Mouse (Mus musculus) CD4-positive, CD25-positive, alpha-beta regulatory T cell, adult 2 months (primary cell): ENCODE results near the gene Eral1.
A peak's percentile ranks its signal among the peaks of the same experiment; 100 is the strongest.

ENCODE experiments used
- DNase-seq: peaks from one replicate; pipeline ENCODE4 v3.0.0-alpha.2; 2012; ENCODE audit warnings: low read depth, low spot score

Gene Eral1

GRCm38 (mm10) chr11:78079961-78080921 is at the start of gene Eral1:
Eral1 (minus strand) TSS chr11:78080383.
- peak; percentile 88 for DNase-seq

- DNase-seq = no peak
These were observed 49.3 kb upstream of the Eral1 start for GRCm38 (mm10) chr11:78129458-78129857.

GRCm38 (mm10) chr11:78126739-78127138 is 46.6 kb upstream of the Eral1 start:
- no peak for DNase-seq

- DNase-seq = no peak
These were observed 45.5 kb upstream of the Eral1 start for GRCm38 (mm10) chr11:78125691-78126090.

- DNase-seq = no peak
These were observed 43.6 kb upstream of the Eral1 start for GRCm38 (mm10) chr11:78123782-78124181.

- no peak for DNase-seq
These were observed 42.6 kb upstream of the Eral1 start for GRCm38 (mm10) chr11:78122815-78123214.

- no peak for DNase-seq
These were observed 41.0 kb upstream of the Eral1 start for GRCm38 (mm10) chr11:78121176-78121575.

- no peak for DNase-seq
These were observed 39.7 kb upstream of the Eral1 start for GRCm38 (mm10) chr11:78119898-78120297.

- no peak for DNase-seq
These were observed 38.3 kb upstream of the Eral1 start for GRCm38 (mm10) chr11:78118467-78118866.

GRCm38 (mm10) chr11:78116146-78116410 is 35.9 kb upstream of the Eral1 start:
- DNase-seq = no peak

GRCm38 (mm10) chr11:78115367-78116145 is 35.4 kb upstream of the Eral1 start:
- peak; percentile 86 for DNase-seq

GRCm38 (mm10) chr11:78114676-78115366 is 34.6 kb upstream of the Eral1 start:
- DNase-seq = no peak

- no peak for DNase-seq
These were observed 33.4 kb upstream of the Eral1 start for GRCm38 (mm10) chr11:78113616-78114015.

- no peak for DNase-seq
These were observed 24.3 kb upstream of the Eral1 start for GRCm38 (mm10) chr11:78104501-78104900.

GRCm38 (mm10) chr11:78102958-78103747 is 23.0 kb upstream of the Eral1 start:
- DNase-seq = peak; percentile 40

GRCm38 (mm10) chr11:78102142-78102541 is 22.0 kb upstream of the Eral1 start:
- no peak for DNase-seq

- DNase-seq = no peak
These were observed 20.6 kb upstream of the Eral1 start for GRCm38 (mm10) chr11:78100746-78101145.

GRCm38 (mm10) chr11:78097077-78097476 is 16.9 kb upstream of the Eral1 start:
- no peak for DNase-seq

GRCm38 (mm10) chr11:78095144-78095516 is 14.9 kb upstream of the Eral1 start:
- DNase-seq = no peak

- peak; percentile 93 for DNase-seq
These were observed 14.4 kb upstream of the Eral1 start, which contains the start of gene Fam222b for GRCm38 (mm10) chr11:78094504-78095143. Fam222b (plus strand) TSS chr11:78094660.

- no peak for DNase-seq
These were observed 13.9 kb upstream of the Eral1 start for GRCm38 (mm10) chr11:78094137-78094503.
